Mouse (Mus musculus) G1E (cell line): ENCODE data around the gene Mrpl48. TPM values are rescaled to one million over a fixed set of nuclear protein-coding genes. Genes with fewer than 3 reads are reported as not detected.

Experiments used
- ATAC-seq: 2 replicates; pipeline ENCODE4 v1.8.0; 2016; ENCODE audit warnings: mild to moderate bottlenecking; ENCODE audit not compliant: insufficient number of reproducible peaks, poor library complexity, low FRiP score, severe bottlenecking; ENCODE audit errors: extremely low read depth
- DNase-seq: peaks from one replicate; pipeline ENCODE4 v3.0.0; 2012; ENCODE audit warnings: low spot score
- H3K27me3 ChIP-seq: 2 replicates; pipeline ENCODE4 v1.6.1; 2012; ENCODE audit warnings: mild to moderate bottlenecking, low read length, inconsistent platforms; ENCODE audit not compliant: insufficient read depth
- H3K36me3 ChIP-seq: replicated peaks from 2 replicates; pipeline ENCODE3; 2012; ENCODE audit warnings: mild to moderate bottlenecking, inconsistent platforms
- H3K4me1 ChIP-seq: 2 replicates; pipeline ENCODE4 v1.6.1; 2012; ENCODE audit warnings: low read depth, low read length, inconsistent platforms, mixed read lengths; ENCODE audit not compliant: insufficient read depth
- H3K4me3 ChIP-seq: 2 replicates; pipeline ENCODE4 v1.5.1; 2012; ENCODE audit warnings: low read depth, mild to moderate bottlenecking, inconsistent platforms, low read length, moderate library complexity, mixed read lengths
- H3K9me3 ChIP-seq: replicated peaks from 2 replicates; pipeline ENCODE4 v1.6.1; 2012; ENCODE audit warnings: inconsistent platforms
- CTCF ChIP-seq: IDR thresholded peaks from 2 replicates; pipeline ENCODE4 v1.5.1; 2012; ENCODE audit warnings: low read depth, low read length, inconsistent platforms, mixed read lengths
- GATA1 ChIP-seq: IDR thresholded peaks from 2 replicates; pipeline ENCODE4 v1.6.1; 2012; ENCODE audit warnings: borderline replicate concordance, low read length, inconsistent platforms, mixed read lengths
- GATA2 ChIP-seq: IDR thresholded peaks from 2 replicates; pipeline ENCODE4 v1.6.1; 2012; ENCODE audit warnings: low read depth, low read length, inconsistent platforms, borderline replicate concordance
- POLR2AphosphoS5 ChIP-seq: IDR thresholded peaks from 2 replicates; pipeline ENCODE4 v1.6.1; 2012; ENCODE audit warnings: low read depth, low read length, inconsistent platforms; ENCODE audit not compliant: insufficient replicate concordance
- TAL1 ChIP-seq: conservative IDR thresholded peaks from 2 replicates; pipeline ENCODE4 v1.6.1; 2012; ENCODE audit warnings: low read depth, low read length, inconsistent platforms, mixed read lengths
- polyA plus RNA-seq: library from polyadenylated mRNA; stranded (reverse); fragments of >175 nt; gene quantifications from 2 replicates; pipeline ENCODE4 v1.2.3, GENCODE M21; 2012
- total RNA-seq, 2 experiments: library from RNA; stranded (forward) in 1 of 2; stranded (reverse) in 1 of 2; fragments of 200-1000 nt in 1 of 2; fragments of >200 nt in 1 of 2; fragmentation: Nextera tagmentation in 1 of 2; gene quantifications; 2 replicates each; pipeline ENCODE4 v1.2.3; 2014 to 2017

Gene Mrpl48
- total and polyA plus RNA-seq, 3 experiments = 1.7 to 46.0 (median 19.4) TPM

DNA sequence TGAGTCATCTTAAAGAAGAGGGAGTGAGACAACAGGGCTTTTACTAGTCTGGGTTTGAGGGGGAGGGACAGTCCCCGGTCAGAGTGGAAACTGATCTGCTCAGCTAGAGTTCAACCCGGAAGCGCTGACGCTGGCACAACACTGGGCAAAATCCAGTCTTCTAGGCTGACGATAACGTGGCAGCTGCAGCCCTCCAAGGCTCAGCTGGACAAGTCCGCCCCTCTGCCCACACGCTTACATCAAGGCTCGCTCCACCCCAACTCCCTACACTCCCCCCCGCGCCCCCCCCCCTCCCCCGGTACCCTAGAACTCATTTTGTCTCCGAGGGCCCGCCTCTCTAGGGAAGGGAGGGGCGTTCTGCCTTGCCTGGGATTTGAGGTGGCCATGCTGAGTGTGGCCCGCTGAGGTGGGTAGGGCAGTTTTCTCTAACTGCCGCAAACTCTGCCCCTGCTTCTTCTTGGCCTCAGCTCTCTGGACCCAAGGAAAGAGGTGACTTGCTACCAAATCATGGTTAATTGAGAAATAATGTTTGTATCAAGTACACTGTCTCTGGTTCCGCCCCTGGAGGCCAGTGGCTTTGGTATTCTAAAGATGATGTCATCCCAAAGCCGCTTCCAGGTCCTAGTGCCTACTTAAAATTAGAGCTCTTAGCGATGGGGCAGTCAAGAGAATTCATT is 17.1 kb downstream of the Mrpl48 start:
- Histone ChIP-seq H3K4me3 (peak overlapping the region; percentile 75), H3K9me3 (no peaks in the 10 kb centered on the region)

DNA sequence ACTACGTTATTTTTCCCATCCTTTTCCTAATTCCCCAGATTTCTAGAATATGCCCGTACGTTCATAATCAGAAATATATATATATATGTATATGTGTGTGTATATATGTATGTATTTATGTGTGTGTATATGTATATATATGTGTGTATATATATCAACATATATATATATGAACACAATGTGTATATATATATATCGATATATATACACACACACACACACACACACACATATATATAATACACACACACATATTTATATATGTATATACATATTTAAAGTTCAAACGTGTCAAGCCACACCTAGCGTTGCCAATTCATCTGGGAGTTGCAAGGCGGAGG is 17.6 kb downstream of the Mrpl48 start:
- peaks cover 14% of the 10 kb centered on the region for H3K4me1 ChIP-seq
- no peaks in the 10 kb centered on the region for H3K27me3 ChIP-seq
- no peak for TF ChIP-seq GATA1
- TF ChIP-seq POLR2AphosphoS5 = no peak
- no peak for TF ChIP-seq TAL1
- no peak for TF ChIP-seq GATA2
- no peak for TF ChIP-seq CTCF
- H3K36me3 ChIP-seq = no peaks in the 10 kb centered on the region
- H3K9me3 ChIP-seq = no peaks in the 10 kb centered on the region
- H3K4me3 ChIP-seq = peak overlapping the region; percentile 75
- DNase-seq = no peak
- ATAC-seq = no peak

More for the DNA sequence above, 17.1 kb downstream of the Mrpl48 start:
- H3K27me3 ChIP-seq = no peaks in the 10 kb centered on the region
- H3K36me3 ChIP-seq = no peaks in the 10 kb centered on the region
- TF ChIP-seq POLR2AphosphoS5 (no peak), GATA1 (no peak), GATA2 (no peak), CTCF (no peak), TAL1 (no peak)
- DNase-seq (peak; percentile 65), ATAC-seq (peak; percentile 80)
- peaks cover 14% of the 10 kb centered on the region for H3K4me1 ChIP-seq

DNA sequence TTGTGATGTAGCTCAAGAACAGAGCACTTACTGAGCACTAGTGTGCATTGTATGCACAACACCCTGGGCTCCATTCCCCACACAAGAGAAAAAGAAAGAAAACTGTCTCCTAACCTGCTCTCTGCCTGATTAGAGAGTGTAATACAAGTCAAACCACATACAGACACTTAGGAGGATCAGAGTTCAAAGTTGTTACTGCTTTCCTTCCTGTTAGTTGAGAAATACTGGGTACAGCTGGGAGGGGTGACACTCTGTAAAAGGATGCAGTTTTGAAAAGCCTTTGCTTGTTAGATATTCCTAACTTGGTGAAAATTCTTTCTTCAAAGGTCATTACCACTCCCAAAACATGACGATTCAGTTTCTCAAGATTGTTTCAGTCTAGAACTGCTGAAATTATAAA is 18.3 kb downstream of the Mrpl48 start:
- Histone ChIP-seq H3K4me3 (no peak overlapping the region), H3K4me1 (peaks cover 14% of the 10 kb centered on the region), H3K9me3 (no peaks in the 10 kb centered on the region), H3K36me3 (no peaks in the 10 kb centered on the region), H3K27me3 (no peaks in the 10 kb centered on the region)
- TF ChIP-seq TAL1 (no peak), GATA2 (no peak), CTCF (no peak), GATA1 (no peak), POLR2AphosphoS5 (no peak)
- ATAC-seq (no peak), DNase-seq (no peak)

DNA sequence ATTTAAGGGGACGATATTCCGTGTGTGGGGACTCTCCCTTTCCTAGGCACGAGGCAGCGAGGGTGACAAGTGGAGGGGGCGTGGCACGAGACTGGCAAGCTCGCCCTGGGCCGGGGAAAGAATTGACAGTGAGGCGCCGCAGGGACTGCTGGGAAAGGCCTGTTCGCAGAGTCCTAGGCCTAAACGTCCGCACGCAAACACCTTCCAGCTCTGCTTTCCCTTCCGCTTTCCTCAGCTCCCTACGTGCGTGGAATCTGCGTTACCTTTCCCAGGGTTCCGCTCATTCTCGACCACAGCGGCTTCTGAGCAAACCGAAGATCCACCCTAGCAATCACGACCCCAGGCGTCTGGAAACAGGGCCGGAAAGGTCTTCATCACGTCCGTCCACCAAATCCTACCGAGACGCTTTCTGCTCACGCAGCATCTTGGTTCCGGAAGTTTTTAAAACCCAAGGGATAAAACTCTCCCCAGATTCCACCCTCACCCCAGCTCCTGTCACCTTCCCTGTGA is 25.3 kb downstream of the Mrpl48 start:
- Histone ChIP-seq H3K4me3 (peak overlapping the region; percentile 73), H3K27me3 (no peaks in the 10 kb centered on the region), H3K9me3 (no peaks in the 10 kb centered on the region), H3K4me1 (peaks cover 9% of the 10 kb centered on the region), H3K36me3 (peaks cover 11% of the 10 kb centered on the region)
- ATAC-seq = peak; percentile 75
- DNase-seq = peak; percentile 53
- TF ChIP-seq POLR2AphosphoS5 = no peak
- TF ChIP-seq TAL1 = no peak
- TF ChIP-seq GATA2 = no peak
- TF ChIP-seq GATA1 = no peak
- TF ChIP-seq CTCF = no peak

DNA sequence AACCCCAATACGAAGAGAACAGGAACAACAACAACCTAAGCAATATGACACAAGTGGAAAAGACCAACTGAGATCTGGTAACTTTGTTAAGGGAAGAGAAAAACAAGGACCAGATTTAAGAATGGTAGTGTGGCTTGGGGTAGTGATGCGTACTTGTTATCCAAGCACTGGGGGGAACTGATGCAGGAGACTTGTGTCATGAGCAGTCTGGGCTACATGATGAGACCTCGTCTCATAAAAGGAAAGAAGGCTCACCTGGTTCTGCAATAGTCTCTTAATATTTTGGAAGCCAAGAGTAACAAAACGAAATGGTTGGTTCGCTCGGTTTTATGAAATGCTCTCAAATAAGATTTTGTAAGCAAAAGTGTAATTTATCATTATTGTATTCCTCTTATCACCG is 25.9 kb downstream of the Mrpl48 start:
- peaks cover 13% of the 10 kb centered on the region for H3K36me3 ChIP-seq
- H3K4me3 ChIP-seq = peak overlapping the region; percentile 73
- DNase-seq (no peak), ATAC-seq (no peak)
- no peaks in the 10 kb centered on the region for H3K27me3 ChIP-seq
- H3K4me1 ChIP-seq = peaks cover 9% of the 10 kb centered on the region
- TF ChIP-seq POLR2AphosphoS5 (no peak), GATA1 (no peak), CTCF (no peak), TAL1 (no peak), GATA2 (no peak)
- no peaks in the 10 kb centered on the region for H3K9me3 ChIP-seq

DNA sequence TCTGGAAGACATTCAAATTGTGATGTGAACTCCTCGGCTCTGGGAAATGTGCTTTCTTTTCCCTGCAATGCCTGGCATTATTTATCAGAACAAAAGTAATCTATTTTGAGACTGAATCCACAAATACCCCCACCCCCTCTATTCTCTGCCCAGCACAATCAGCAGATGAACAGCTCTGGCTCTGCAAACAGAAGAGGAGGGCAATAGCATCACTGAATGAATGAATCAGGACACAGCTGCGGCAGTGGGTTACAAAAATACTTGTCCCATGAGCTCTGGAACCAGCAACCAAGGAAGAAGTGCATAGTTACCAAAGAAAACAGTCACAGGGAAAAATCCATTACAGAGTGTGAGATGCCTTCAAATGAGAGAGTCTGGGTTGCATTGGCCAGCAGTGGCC is 29.3 kb downstream of the Mrpl48 start:
- no peak for ATAC-seq

More for the DNA sequence above, 29.3 kb downstream of the Mrpl48 start:
- H3K4me3 ChIP-seq = no peak overlapping the region
- peaks cover 22% of the 10 kb centered on the region for H3K36me3 ChIP-seq
- no peak for TF ChIP-seq POLR2AphosphoS5
- no peak for TF ChIP-seq GATA1
- no peak for TF ChIP-seq CTCF
- TF ChIP-seq TAL1 = no peak
- no peak for TF ChIP-seq GATA2
- H3K27me3 ChIP-seq = no peaks in the 10 kb centered on the region
- no peak for DNase-seq
- peaks cover 9% of the 10 kb centered on the region for H3K4me1 ChIP-seq
- H3K9me3 ChIP-seq = no peaks in the 10 kb centered on the region
